Mouse (Mus musculus): Measurements from ENCODE around the gene Phf11c.
"Not testable (repeated sequence)": the region's sequence is repeated elsewhere in the genome, so short reads cannot be mapped to it uniquely, and the experiment has no call there.

Gene Phf11c

GRCm38 (mm10) chr14:59395281-59395680 is at the start of gene Phf11c:
Phf11c (minus strand) TSS chr14:59395381.
- no peak for DNase-seq

- DNase-seq: peak; percentile 16
These were observed 46.3 kb upstream of the Phf11c start for GRCm38 (mm10) chr14:59441472-59441805.

- peak; percentile 97 for DNase-seq
These were observed 45.6 kb upstream of the Phf11c start, which contains the start of the genes Setdb2 and Cab39l for GRCm38 (mm10) chr14:59440558-59441471. Setdb2 (minus strand) TSS chr14:59440884. Cab39l (plus strand) TSS chr14:59440972.

- DNase-seq: no peak
These were observed 44.9 kb upstream of the Phf11c start for GRCm38 (mm10) chr14:59440039-59440438.

GRCm38 (mm10) chr14:59438505-59438904 is 43.3 kb upstream of the Phf11c start:
- DNase-seq: no peak

- no peak for DNase-seq
These were observed 42.2 kb upstream of the Phf11c start for GRCm38 (mm10) chr14:59437398-59437797.

- no peak for DNase-seq
These were observed 40.0 kb upstream of the Phf11c start for GRCm38 (mm10) chr14:59435206-59435605.

GRCm38 (mm10) chr14:59433902-59434301 is 38.7 kb upstream of the Phf11c start:
- no peak for DNase-seq

- no peak for DNase-seq
These were observed 35.4 kb upstream of the Phf11c start for GRCm38 (mm10) chr14:59430556-59430955.

- no peak for DNase-seq
These were observed 27.9 kb upstream of the Phf11c start for GRCm38 (mm10) chr14:59422912-59423663.

- DNase-seq: no peak
These were observed 23.0 kb upstream of the Phf11c start for GRCm38 (mm10) chr14:59418171-59418570.

- DNase-seq: not testable (repeated sequence)
These were observed 19.8 kb upstream of the Phf11c start for GRCm38 (mm10) chr14:59414979-59415378.

- DNase-seq: peak; percentile 34
These were observed 1.8 kb upstream of the Phf11c start for GRCm38 (mm10) chr14:59396999-59397398.

- DNase-seq: not testable (repeated sequence)
These were observed 5.0 kb downstream of the Phf11c start for GRCm38 (mm10) chr14:59390181-59390580.

GRCm38 (mm10) chr14:59389532-59389931 is 5.6 kb downstream of the Phf11c start:
- DNase-seq: no peak

- DNase-seq: no peak
These were observed 24.7 kb downstream of the Phf11c start for GRCm38 (mm10) chr14:59370348-59371068.

- no peak for DNase-seq
These were observed 28.6 kb downstream of the Phf11c start for GRCm38 (mm10) chr14:59366386-59367105.

- no peak for DNase-seq
These were observed 29.9 kb downstream of the Phf11c start, which contains the start of gene Phf11d for GRCm38 (mm10) chr14:59365244-59365644. Phf11d (minus strand) TSS chr14:59365470.

GRCm38 (mm10) chr14:59341189-59341588 is 54.0 kb downstream of the Phf11c start, which contains the start of gene Phf11b:
Phf11b (minus strand) TSS chr14:59341351.
- not testable (repeated sequence) for DNase-seq

GRCm38 (mm10) chr14:59339541-59339940 is 55.6 kb downstream of the Phf11c start:
- no peak for DNase-seq

GRCm38 (mm10) chr14:59336056-59336455 is 59.1 kb downstream of the Phf11c start:
- not testable (repeated sequence) for DNase-seq

All from thymus, postnatal 14 days (tissue).